Mouse (Mus musculus) liver, postnatal 0 days (tissue): ENCODE results near the gene Napsa.

Experiments used
- CTCF ChIP-seq: sonication (generic); IDR thresholded peaks from 2 replicates; pipeline ENCODE4 v1.5.1; 2016; ENCODE audit warnings: antibody characterized with exemption, low read depth
- EP300 ChIP-seq: IDR thresholded peaks from 2 replicates; pipeline ENCODE4 v1.6.1; 2016; ENCODE audit warnings: antibody characterized with exemption, low read depth, mild to moderate bottlenecking

DNA sequence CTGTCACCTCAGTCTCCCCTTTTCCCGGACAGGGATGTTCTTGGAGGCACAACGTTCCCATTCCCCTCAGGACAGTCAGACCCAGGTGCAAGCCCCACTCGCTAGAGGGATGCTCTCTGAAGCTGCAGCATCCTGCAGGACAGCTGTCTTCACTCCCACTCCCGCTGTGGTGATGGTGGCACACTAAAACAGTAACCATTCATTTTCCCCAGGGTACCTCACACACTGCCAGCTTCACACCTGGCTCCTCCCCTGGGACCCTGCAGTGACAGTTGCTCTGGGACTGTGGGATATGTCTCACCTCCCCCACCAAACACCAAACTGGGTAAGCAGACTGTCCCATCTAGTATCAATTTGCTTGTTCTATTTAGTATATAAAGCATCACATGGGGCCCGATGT is 24.5 kb upstream of the Napsa start:
- TF ChIP-seq CTCF (no peak), EP300 (no peak)
